Mouse (Mus musculus) lung, adult 2 months (tissue): ENCODE results near the gene Timp2.

ENCODE experiments used
- CTCF ChIP-seq: fragments of 200-500 bp; IDR thresholded peaks from 2 replicates; pipeline ENCODE4 v1.5.1; 2011; ENCODE audit warnings: mild to moderate bottlenecking, low read length, control low read depth; ENCODE audit not compliant: insufficient read depth
- POLR2A ChIP-seq: fragments of 200-500 bp; IDR thresholded peaks from 2 replicates; pipeline ENCODE4 v1.6.1; 2011; ENCODE audit warnings: low read depth, mild to moderate bottlenecking, control low read depth, low read length, borderline replicate concordance; ENCODE audit errors: extremely low read depth

DNA sequence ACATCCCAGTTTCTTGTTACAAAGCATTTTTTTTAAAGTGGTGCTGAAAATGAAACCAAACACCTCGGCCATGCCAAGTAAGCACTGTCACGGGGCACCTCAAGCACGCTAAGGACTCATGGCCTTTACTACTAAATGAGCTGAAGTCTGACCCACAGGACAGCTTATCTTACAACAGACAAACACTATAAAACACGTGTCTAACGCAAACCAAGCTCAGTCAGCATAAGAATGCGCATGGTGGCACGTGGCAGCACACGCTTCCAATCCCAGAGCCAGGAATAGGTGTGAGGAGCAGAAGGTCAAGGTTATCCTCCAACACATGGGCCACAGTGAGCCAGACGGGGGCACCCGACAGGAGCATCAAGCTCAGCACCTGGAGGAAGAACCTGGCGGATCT is 89.9 kb downstream of the Timp2 start:
- TF ChIP-seq POLR2A (no peak), CTCF (no peak)
